Mouse (Mus musculus): ENCODE measurements around the gene Elovl7. TPM values are rescaled to one million over a fixed set of nuclear protein-coding genes. Genes with fewer than 3 reads are reported as not detected.

Gene Elovl7
- polyA plus RNA-seq, 1 experiment, result 0.04 TPM

GRCm38 (mm10) chr13:108273456-108273855, 59.3 kb downstream of the Elovl7 start:
- no peak for TF ChIP-seq GATA1 (IDR thresholded peaks at IDR 0.05; ENCODE audit: low read length)

- TF ChIP-seq GATA1 (IDR thresholded peaks at IDR 0.05; ENCODE audit: low read length), result no peak
Observed at GRCm38 (mm10) chr13:108276561-108276960, 62.4 kb downstream of the Elovl7 start.

- TF ChIP-seq GATA1 (IDR thresholded peaks at IDR 0.05; ENCODE audit: low read length), result no peak
Observed at GRCm38 (mm10) chr13:108277320-108277719, 63.1 kb downstream of the Elovl7 start.

GRCm38 (mm10) chr13:108278592-108278991, 64.4 kb downstream of the Elovl7 start:
- TF ChIP-seq GATA1 (IDR thresholded peaks at IDR 0.05; ENCODE audit: low read length), result no peak

GRCm38 (mm10) chr13:108284312-108284711, 70.1 kb downstream of the Elovl7 start:
- TF ChIP-seq GATA1 (IDR thresholded peaks at IDR 0.05; ENCODE audit: low read length), result no peak

GRCm38 (mm10) chr13:108287953-108288352, 73.7 kb downstream of the Elovl7 start:
- no peak for TF ChIP-seq GATA1 (IDR thresholded peaks at IDR 0.05; ENCODE audit: low read length)

- no peak for TF ChIP-seq GATA1 (IDR thresholded peaks at IDR 0.05; ENCODE audit: low read length)
Observed at GRCm38 (mm10) chr13:108289436-108289835, 75.2 kb downstream of the Elovl7 start.

- TF ChIP-seq GATA1 (IDR thresholded peaks at IDR 0.05; ENCODE audit: low read length), result no peak
Observed at GRCm38 (mm10) chr13:108290314-108290713, 76.1 kb downstream of the Elovl7 start.

GRCm38 (mm10) chr13:108297350-108298093, 83.3 kb downstream of the Elovl7 start:
- no peak for TF ChIP-seq GATA1 (IDR thresholded peaks at IDR 0.05; ENCODE audit: low read length)

- no peak for TF ChIP-seq GATA1 (IDR thresholded peaks at IDR 0.05; ENCODE audit: low read length)
Observed at GRCm38 (mm10) chr13:108298241-108298640, 84.0 kb downstream of the Elovl7 start.

- no peak for TF ChIP-seq GATA1 (IDR thresholded peaks at IDR 0.05; ENCODE audit: low read length)
Observed at GRCm38 (mm10) chr13:108300346-108300950, 86.2 kb downstream of the Elovl7 start.

- TF ChIP-seq GATA1 (IDR thresholded peaks at IDR 0.05; ENCODE audit: low read length), result no peak
Observed at GRCm38 (mm10) chr13:108301411-108301810, 87.2 kb downstream of the Elovl7 start.

GRCm38 (mm10) chr13:108302957-108303675, 88.9 kb downstream of the Elovl7 start:
- TF ChIP-seq GATA1 (IDR thresholded peaks at IDR 0.05; ENCODE audit: low read length), result no peak

- no peak for TF ChIP-seq GATA1 (IDR thresholded peaks at IDR 0.05; ENCODE audit: low read length)
Observed at GRCm38 (mm10) chr13:108303841-108304240, 89.6 kb downstream of the Elovl7 start.

GRCm38 (mm10) chr13:108304680-108305079, 90.5 kb downstream of the Elovl7 start:
- TF ChIP-seq GATA1 (IDR thresholded peaks at IDR 0.05; ENCODE audit: low read length), result no peak

Data from G1E-ER4 (cell line).